ENCODE assay signal across 24 mouse cellular contexts in the genomic region with DNA sequence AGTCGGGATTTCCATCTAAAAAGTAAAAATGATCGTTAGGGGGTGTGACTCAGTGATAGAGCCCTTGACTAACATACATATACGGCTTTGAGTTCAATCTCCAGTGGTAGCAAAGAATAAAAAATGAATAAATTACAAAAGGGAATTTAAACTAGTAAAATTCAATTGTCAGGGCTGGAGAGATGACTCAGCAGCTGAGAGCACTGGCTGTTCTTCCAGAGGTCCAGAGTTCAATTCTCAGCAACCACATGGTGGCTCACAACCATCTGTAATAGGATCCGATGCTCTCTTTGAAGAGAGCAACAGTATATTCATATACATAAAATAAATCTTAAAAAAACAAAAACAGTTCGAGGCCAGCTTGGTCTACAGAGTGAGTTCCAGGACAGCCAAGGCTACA.
"Had no signal": no experiment of that assay in that cellular context is flagged by ENCODE, and none has a peak within 500 bp of the region (broad histone marks: within the 10 kb centered on the region; RNA-seq: fewer than 3 reads in every experiment).

No protein-coding gene starts in this region.

- H3K4me2 ChIP-seq: heart, embryonic 13.5 days; heart, embryonic 15.5 days; hindbrain, embryonic 13.5 days; hindbrain, embryonic 15.5 days; limb, embryonic 13.5 days; limb, embryonic 15.5 days; liver, embryonic 12.5 days had no signal

- H3K4me3 ChIP-seq: gastrocnemius, adult 2 months; heart, embryonic 10.5 days; heart, embryonic 13.5 days; heart, embryonic 15.5 days; hindbrain, embryonic 13.5 days; hindbrain, embryonic 15.5 days; limb, embryonic 13.5 days; limb, embryonic 15.5 days; liver, embryonic 12.5 days had no signal

- H3K27me3 ChIP-seq: hindbrain, embryonic 13.5 days; hindbrain, embryonic 15.5 days; limb, embryonic 13.5 days; limb, embryonic 15.5 days had no signal

- H3K36me3 ChIP-seq: heart, embryonic 10.5 days; heart, embryonic 13.5 days; heart, embryonic 15.5 days; hindbrain, embryonic 13.5 days; hindbrain, embryonic 15.5 days; limb, embryonic 13.5 days; limb, embryonic 15.5 days; liver, embryonic 12.5 days had no signal

- H3K9ac ChIP-seq: heart, embryonic 13.5 days; heart, embryonic 15.5 days; hindbrain, embryonic 13.5 days; hindbrain, embryonic 15.5 days; limb, embryonic 13.5 days; limb, embryonic 15.5 days; liver, embryonic 12.5 days; liver, embryonic 14.5 days had no signal

- DNase-seq: gastrocnemius, adult 2 months; gastrocnemius, postnatal 10 days; gastrocnemius, postnatal 25 days; heart, adult 18-20 months; heart, postnatal 14 days; heart, postnatal 36 days; kidney, adult 18-20 months; kidney, postnatal 14 days; layer of hippocampus, adult 9-11 months; layer of hippocampus, postnatal 36 days; left cerebral cortex, postnatal 4 days; lung, adult 18-20 months had no signal

- H3K4me1 ChIP-seq: hindbrain, embryonic 13.5 days; hindbrain, embryonic 15.5 days had no signal

- H3K27ac ChIP-seq: gastrocnemius, adult 2 months; heart, embryonic 10.5 days; heart, embryonic 13.5 days; heart, embryonic 15.5 days; hindbrain, embryonic 13.5 days; hindbrain, embryonic 15.5 days; hindbrain, postnatal 0 days; kidney, postnatal 0 days; limb, embryonic 13.5 days; limb, embryonic 15.5 days; liver, embryonic 12.5 days; liver, embryonic 14.5 days had no signal

- ATAC-seq: hindbrain, postnatal 0 days; intestine, embryonic 16.5 days; liver, embryonic 12.5 days had no signal

- H3K9me3 ChIP-seq: heart, embryonic 10.5 days; heart, embryonic 15.5 days; hindbrain, embryonic 13.5 days; hindbrain, embryonic 15.5 days; limb, embryonic 13.5 days; limb, embryonic 15.5 days; liver, embryonic 12.5 days had no signal
